Mouse (Mus musculus) liver, adult 10 weeks (tissue): Measurements from ENCODE around the gene Cyp2d26. TPM values are rescaled to one million over a fixed set of nuclear protein-coding genes. Genes with fewer than 3 reads are reported as not detected.

Source experiments
- polyA plus RNA-seq: library from polyadenylated mRNA; stranded (reverse); fragments of 350-450 nt; fragmentation: Illumina TruSeq; extraction: RNeasy Lipid Tissue Mini Kit (QIAGEN cat#74804); gene quantifications from one replicate; pipeline ENCODE4 v1.2.3, GENCODE M21; 2014; ENCODE audit warnings: low read depth, low replicate concordance

The Cyp2d26 gene
- 405 TPM for polyA plus RNA-seq

DNA sequence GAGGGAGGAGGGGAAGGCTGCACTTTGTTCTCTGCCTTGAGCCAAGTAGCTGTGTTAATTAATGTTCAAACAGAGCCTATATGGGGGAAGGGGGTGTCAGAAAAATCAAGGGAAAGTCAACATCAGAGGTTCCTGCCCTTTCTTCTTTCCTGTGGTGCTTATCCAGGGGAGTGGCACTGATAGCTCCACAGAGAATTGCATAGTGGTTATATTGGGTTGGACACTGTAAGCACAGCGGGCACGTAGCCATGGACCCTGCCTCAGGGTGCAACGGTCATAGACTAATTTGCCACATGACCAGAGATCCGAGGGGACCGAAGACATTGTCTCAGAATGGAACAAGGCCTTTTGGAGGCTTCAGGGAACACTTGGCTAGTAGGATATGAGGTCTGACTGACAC lies at the start of gene Cyp2d26:
Cyp2d26 (minus strand) TSS at position 18 of the 400 bp plus-strand sequence.

DNA sequence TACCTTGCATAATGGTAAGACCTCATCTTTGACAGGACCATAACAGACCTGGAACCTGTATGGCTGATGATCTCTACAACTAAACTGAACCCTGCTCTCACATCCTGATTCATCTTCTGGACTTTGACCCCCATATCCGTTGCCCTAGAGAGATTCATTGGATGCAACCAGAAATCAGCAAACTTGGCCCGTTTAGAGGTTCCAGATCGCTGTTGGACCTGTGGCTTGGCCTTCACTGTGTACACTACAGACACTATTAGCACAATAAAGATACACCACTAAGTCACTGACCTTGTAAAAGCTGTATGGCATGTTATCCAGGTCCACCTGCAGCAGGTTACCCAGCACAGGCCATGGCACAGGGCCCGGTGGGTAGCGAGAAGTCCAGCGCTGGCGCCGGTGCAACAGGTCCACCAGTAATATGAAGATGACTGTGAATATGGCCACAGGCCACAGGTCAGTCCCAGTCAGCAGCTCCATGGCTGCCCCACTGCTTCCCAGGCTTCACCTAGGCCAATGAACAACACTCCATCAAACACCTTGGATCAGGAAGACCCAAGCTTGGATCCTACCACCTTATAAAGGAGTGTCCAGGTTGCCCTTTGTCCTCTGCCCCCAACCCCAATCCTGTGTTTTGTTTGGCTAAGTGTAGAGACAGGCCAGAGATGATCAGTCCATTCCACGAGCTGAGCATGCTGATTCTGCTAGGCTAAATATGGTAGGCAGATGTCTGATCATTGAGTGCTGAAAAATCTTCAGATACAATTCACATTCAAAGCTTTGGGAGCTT lies 30.3 kb downstream of the Cyp2d26 start, which contains the start of gene Cyp2d40:
Cyp2d40 (minus strand) TSS at position 553 of the 790 bp plus-strand sequence.

Other genes starting within 250 kb of the Cyp2d26 start
- gene Cyp2d12, start 239.2 kb downstream of the Cyp2d26 start, polyA plus RNA-seq: not detected
- not detected for gene Cyp2d34, start 173.3 kb downstream of the Cyp2d26 start, polyA plus RNA-seq
- gene Cyp2d40, start 30.1 kb downstream of the Cyp2d26 start, polyA plus RNA-seq: 8.8 TPM
- 7.3 TPM for gene Tcf20, start 193.6 kb upstream of the Cyp2d26 start, polyA plus RNA-seq
- 0.74 TPM for gene Nfam1, start 239.0 kb upstream of the Cyp2d26 start, polyA plus RNA-seq